Mouse (Mus musculus) G1E (cell line): ENCODE data around the gene Bpi.

Experiments used
- CTCF ChIP-seq: IDR thresholded peaks from 2 replicates; pipeline ENCODE4 v1.5.1; 2012; ENCODE audit warnings: low read depth, low read length, inconsistent platforms, mixed read lengths
- GATA1 ChIP-seq: IDR thresholded peaks from 2 replicates; pipeline ENCODE4 v1.6.1; 2012; ENCODE audit warnings: borderline replicate concordance, low read length, inconsistent platforms, mixed read lengths
- GATA2 ChIP-seq: IDR thresholded peaks from 2 replicates; pipeline ENCODE4 v1.6.1; 2012; ENCODE audit warnings: low read depth, low read length, inconsistent platforms, borderline replicate concordance

GRCm38 (mm10) chr2:158275349-158275748 lies 17.5 kb downstream of the Bpi start:
- no peak for TF ChIP-seq GATA2
- TF ChIP-seq CTCF = no peak
- no peak for TF ChIP-seq GATA1
